Mouse (Mus musculus): ENCODE measurements around the gene Zzz3.

Gene Zzz3

DNA sequence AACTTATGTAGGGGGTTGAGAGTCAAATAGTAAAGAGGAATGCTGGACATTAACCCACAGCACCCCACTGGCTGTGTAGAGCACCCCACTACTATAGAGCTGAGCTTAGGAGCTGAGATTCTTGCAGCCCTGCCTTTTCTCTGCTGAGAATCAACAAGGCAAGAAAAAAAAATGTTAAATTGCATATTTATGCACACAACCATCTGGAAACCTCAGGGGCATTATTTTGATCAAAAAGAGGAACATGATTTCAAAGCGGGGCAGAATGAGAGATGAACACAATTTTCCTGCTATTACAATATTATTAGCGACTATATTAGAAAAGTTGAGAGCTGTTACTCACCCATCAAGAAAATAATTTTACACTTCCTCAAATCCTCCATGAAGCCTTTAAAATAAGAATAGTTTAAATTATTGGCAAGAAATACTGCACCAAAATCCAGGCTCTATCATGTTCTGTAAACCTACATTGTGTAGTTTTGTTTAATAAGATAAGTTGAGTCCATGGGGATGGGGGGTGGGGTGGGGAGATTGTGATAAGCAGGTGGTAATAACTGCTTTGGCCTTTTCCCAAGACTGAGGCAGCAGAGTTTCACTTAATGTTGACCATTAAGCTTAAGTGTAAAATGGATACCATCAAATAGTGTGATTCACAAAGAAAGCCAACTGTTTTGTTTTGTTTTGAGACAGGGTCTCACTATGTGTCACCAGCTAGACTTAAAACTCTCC lies 103.9 kb downstream of the Zzz3 start:
- no peak for DNase-seq

DNA sequence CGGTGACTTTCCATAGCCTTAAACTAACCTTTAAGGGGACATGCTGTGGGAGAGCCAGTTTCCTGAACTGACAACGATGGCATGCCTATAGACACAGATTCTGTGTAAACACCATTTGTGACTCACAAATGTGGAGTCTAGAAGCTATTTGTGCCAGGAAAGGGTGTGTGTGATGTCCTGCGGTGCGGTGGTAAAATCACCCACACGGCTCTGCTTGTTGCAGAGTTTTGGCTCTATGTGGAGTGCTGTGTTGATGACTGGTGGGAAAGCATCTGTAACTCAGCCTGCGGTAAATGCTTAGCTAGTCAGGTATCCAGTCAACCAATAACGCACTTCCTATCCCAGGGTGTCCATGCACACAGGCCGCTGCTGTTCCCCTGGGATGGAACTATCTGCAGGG lies 112.6 kb downstream of the Zzz3 start:
- no peak for DNase-seq

DNA sequence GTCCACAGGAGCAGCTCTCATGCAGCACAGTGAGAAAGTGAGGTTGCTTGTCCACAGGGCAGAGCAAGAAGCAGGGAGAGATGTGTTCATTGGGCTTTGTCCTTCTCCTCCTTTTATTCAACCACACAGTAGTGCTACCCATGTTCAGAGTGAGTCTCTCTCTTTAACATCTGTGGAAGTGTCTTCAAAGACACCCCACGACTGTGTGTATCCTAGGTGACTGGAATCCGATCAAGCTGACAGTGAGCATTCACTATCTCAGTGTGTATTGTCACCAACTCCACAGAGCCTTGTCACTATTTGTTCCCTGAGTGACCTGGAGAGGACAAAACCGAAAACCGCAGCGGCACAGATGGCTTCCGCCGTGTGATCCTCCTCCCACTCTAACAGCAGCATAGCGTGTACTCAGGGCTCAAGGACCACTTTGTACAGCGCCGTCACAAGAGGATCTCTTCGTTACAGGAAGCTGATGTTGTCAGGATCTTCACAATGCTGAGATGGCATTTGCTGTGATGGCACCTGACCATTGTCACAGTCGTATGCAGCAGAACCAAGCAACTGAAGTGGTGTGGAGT lies 113.2 kb downstream of the Zzz3 start:
- no peak for DNase-seq

DNA sequence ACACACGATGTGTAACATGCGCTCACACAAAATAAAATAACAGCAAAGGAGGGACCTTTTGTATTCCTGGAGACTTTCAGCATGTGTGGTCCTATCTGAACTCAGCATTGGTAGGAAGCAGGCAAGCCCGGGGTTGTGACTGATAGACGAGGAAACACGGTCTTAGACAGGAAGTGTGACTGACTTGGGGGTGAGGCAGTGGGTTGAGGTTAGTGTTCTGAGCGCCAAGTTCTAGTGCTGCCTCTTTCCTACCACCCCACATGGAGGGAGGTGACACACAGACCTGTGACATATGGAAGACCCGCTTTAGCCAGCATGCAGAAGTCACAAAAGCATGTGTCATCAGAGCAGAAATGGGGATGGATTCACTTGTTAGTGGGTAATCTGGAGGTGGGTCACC lies 114.0 kb downstream of the Zzz3 start:
- no peak for DNase-seq
